Mouse (Mus musculus) frontal cortex, postnatal 36 days (tissue): Measurements from ENCODE around the gene Pdgfb.

Experiments
- DNase-seq, 2 experiments: peaks; one replicate each; pipeline ENCODE4 v3.0.0; 2022; ENCODE audit warnings: low spot score in 2 of 2

Gene Pdgfb

DNA sequence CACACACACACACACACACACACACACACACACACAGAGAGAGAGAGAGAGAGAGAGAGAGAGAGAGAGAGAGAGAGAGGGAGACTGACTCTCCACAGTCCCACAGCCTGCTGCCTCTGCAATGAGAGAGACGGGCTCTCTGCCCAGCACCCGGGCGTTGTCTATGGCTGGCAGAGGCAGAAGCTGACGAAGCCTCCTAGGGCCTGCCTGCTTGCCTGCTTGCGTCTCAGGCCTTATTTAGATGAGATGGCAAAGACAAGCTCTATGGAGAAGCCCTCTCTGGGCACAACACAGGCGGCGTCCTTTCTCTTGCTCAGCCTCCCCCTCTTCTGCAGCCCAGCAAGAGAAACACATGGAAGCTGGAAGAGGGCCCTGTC, 4.6 kb downstream of the Pdgfb start:
- peak; percentile 59 to 79 for DNase-seq

DNA sequence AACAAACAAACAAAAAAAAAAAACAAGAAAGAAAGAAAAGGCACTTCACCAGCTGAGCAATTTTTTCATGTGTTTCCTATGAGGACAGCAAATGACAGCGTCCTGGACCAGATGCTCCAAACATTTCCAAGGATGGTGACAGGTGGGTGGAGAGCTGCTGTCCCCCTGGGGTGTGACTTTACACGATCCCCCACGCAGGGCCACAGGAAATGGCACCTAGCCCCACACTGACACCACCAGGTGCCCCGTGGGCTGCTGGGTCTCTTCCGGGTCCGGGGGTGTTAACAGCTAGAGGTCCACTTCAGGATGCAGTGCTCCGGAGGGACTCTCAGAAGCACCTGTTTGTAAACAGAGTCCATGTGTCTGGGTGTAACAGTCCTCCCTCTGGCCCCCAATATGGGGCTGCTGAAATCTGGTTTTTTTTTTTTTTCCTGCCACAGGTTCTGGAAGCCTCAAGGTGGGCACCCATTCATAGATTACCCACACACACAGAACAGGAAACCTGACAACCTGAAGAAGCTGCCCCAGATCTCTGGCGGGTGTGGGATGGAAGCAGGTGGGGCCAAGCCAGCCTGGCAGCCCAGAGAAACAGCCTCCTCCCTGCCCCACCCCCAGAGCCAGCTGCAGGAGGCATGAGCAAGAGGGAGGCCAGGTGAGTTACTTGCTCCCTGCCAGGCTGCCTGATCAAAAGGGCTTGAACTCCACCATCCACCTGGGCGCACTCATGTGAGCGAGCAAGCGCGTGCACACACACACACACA, 5.2 kb downstream of the Pdgfb start:
- DNase-seq, result peak; percentile 29 to 30

DNA sequence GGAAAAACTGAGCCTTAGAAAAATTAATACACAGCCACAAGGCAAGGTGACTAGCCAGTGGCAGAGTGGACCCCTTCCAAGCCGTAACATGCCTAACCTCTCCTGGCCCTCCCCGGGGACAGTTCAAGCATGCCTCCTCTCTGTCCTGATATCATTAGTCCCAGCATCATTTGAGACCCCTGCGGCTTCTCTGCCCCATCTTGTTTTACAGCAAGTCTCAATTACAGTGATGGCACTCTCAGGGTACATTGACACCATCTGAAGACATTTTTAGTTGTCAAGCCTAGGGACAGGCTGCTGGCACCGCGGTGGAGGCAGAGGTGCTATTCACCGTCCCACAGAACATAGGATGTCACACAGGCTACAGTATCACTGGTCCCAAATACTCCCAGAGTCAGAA, 6.3 kb downstream of the Pdgfb start:
- DNase-seq, result no peak

DNA sequence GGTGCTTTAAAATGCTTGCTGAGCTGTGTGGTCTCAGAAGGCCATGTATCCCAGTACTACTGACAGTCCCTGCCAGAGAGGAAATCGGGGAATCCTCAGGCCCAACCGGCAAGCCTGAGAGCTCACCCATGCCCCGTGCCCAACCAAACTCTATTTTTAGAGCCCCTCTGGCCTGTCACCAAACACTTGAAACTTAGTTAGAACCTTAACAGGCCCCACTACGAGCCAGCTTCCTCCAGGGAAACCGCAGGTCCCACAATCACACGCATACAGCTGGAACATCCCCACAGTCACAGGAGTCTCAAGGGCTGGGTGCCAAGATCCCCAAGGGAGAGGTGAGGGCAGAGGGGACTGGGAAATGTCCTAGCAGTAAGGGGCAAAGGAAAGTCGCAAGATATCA, 8.6 kb downstream of the Pdgfb start:
- no peak for DNase-seq

DNA sequence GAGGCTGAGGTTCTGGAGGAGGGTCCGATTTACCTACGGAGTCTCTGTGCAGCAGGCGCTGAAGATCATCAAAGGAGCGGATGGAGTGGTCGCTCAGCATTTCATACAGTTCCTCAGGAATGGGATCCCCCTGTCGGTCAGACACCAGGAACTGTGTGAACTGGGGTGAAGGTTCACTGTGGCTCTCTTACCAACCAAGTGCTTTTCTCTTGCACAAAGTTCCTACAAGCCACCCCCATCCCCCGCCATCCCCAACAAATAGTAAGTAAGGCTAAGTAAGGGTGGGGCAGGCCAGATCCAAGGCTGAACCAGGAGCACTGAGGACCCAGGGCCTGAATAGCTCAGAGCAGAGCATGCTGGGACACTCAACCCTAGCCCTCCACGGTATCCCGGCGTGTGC, 9.3 kb downstream of the Pdgfb start:
- no peak for DNase-seq

DNA sequence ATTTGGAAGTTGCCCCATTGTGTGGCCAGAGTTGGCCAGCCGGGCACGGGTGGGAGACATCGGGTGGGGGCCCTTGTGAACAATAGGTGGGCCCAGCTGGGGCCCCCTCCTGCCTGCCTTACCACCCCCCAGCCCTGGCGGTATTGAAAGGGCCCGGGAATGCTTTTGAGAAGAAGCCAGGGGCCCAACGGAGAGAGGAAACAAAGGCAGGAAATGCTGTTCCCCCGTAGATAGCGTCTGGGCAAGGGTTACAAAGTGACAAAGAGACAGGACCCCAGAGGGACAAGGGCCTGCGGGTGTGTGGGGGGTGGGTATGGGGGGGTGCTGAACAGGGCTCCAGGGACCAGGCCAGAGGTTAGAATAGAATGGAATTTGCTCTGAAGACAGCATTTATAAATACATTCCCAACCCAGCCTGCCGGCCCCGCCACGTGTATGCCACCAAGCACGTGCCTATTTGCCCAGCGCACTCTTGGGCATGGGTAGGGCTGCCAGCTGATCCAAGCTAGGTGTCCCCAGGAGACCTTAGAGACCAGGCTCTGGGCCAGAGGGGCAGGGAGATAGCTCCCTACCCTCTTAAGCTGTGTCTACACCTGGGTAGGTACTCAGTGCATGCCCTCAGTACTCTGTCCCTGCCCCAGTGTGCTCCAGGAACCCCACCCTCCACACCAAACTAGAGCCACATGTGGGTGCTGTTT, 10.0 kb downstream of the Pdgfb start:
- no peak for DNase-seq

DNA sequence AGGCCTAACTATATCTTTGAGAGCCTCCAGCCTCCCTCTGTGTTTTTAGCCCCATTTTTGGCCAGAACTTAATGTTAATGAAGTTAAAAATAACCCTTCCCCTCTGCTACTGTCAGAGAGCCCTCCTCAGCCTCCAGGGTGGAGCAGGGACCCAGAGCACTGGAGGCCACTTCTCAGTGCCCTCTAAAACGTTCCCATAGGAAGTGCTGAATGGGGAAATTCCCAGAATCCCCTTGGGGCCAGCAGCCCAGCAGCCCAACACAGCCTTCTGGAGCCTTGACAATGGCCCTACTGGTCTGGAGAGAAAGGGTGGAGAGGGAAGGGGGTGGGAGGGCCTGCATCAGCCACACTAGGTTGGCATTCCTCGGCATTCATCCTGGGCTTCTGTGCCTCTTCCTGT, 11.2 kb downstream of the Pdgfb start:
- DNase-seq, result no peak

DNA sequence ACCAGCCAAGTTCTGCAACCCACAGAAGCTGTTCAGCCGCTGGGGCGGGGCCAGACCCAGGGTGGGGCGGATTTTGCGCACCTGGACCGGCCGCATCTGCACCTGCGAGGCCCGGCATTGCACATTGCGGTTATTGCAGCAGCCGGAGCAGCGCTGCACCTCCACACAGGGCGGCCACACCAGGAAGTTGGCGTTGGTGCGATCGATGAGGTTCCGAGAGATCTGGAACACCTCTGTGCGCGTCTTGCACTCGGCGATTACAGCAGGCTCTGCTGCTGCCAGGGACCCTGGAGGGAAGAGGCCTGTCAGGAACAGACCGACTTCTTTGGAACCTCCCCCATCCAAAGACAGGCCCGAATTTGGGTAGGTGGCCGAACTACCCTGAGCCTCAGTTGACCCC, 13.2 kb downstream of the Pdgfb start:
- no peak for DNase-seq

DNA sequence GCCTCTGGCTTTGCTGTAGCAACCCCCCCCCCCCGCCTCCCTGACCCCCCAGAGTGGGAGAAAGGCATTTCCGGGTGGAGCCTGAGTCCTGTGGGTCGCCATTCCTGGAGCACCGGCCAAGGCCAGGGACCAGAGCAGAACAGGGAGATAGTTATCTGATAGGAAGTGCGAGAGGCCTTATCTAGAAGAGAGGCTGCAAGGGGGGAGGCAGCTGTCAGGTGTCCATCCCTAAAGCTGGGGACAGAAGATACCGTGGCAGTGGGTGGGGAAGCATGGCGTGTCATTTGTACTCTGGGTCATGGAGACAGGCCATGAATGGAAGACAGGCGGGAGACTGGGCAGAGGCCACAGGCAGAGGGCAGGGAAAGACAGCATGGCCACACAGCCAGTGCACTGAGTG, 14.1 kb downstream of the Pdgfb start:
- DNase-seq, result no peak

DNA sequence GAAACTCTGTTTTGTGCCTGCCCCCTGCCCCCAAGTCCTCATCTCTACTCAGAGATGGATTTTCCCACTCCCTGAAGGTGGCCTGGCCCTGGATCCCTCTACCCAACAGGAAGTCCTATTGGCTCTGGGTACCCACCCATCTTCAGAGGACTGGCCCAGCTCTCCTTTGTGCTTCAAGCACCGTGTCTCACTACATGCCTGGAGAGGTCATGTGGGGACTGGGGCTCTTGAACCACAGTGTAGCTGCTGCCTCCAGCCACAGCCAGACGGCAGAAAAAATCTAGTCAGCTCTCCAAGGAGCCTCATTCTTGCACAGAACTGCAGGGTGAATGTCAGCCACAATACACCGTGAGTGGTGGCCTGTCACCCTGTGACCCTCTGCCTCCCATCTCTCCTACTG, 16.8 kb downstream of the Pdgfb start:
- DNase-seq, result no peak

DNA sequence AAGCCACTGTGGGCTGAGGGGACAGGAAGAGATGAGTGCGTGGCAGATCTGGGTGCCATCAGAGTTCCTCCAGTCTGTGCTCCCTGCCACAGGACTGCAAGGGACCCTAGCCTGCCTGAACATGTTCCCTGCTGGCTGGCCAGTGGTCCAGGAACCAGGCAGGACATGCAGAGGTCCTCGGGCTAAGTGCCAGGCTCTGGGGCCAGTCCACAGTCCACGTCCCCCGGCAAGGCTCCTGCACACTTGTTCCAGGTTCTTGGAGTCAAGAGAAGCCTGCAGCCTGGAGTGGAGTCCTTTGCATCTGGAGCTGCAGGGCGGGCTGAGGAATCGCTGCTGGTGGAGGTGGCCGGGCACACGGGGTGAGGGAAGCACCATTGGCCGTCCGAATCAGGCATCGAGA, 18.0 kb downstream of the Pdgfb start:
- DNase-seq, result no peak

DNA sequence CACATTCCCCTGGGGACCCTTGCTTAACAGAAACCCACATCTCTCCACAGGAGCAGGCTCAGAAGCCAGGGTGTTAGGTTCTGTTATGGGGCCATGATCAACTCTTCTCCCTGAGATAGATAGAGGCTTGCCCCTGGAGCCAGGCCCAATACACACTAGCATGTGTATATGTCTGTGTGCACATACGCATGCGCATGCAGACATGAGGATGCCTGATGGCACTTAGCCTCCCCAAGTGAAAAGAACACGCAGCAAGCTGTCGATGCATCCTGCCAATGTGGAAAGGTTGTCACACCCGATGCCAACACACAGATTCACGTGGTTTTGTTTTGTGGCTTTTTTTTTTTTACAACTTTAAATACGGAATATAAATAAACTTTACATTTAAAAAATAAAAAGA, 19.2 kb downstream of the Pdgfb start:
- no peak for DNase-seq

DNA sequence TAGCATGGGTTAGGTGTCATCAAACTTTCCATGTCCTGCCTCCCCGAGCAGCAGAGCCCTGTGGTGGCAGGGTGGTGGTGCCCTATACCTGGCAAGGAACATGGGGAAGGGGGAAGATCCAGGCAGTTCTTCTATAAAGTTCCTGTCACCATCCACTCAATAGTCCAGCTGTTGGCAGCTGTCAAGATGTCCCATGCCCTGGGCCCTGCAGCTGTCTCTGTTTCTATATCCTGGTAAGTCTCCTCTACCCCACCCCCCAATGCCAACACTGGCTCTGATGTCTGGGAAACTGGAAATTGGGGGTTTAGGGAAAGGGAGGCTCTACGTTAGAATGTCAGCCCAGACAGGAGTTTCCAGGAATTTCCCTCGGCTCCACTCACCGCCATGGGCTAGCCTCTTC, 20.2 kb downstream of the Pdgfb start:
- DNase-seq, result no peak

DNA sequence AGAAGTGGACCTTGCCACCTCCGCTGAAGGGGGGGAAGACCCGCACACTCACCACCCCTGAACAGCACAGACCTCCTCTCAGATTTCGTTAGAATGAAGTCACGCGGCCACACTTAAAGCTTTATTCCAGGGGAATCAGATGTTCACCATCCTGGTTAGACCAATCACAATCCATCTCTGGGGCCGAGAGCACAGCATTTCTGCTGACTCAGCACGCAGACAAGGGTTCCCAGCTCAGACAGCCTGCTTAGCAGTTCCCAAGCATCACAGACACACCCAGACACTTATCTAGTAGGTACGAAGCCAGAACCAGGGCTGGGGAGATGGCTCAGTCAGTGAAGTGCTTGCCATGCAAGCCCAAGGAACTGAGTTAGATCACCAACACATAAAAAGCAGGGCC, 28.6 kb downstream of the Pdgfb start:
- DNase-seq, result no peak

DNA sequence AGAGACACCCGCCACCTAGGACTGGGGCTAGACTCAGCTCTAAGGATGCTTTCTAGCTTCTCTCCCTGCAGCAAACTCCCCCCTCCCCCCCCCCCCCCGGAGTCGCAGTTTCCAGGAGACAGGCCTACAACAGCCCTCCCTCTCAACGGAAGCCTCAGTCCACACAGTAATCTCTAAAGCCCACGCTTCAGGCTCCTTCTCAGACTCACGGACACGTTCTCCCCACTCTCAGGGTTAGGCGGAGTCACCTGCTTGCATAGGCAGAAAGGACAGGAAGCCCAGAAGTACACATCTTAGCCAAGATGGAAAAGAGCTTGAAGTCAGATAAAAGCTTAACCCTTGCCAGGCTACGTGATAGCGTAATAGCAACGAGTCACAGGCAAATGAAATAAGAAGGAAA, 29.3 kb downstream of the Pdgfb start:
- no peak for DNase-seq

DNA sequence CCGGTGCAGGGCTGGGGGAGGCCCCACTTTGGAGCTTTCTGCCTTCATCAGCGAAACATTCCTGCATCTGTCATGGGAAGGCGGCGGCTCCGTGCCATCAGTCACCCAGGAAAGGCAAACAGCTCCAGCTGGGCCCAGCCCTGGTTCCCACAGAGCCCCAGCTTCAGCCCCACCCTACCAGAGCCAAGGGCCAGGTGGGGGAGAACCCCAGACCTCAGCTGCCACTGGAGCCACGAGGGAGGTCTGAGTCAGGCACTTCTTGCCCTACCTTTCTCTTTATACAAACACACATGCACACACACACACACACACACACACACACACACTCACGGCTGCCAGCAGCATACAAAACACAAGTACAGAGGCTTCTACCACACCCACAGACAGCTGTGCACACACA, 30.6 kb downstream of the Pdgfb start:
- no peak for DNase-seq

DNA sequence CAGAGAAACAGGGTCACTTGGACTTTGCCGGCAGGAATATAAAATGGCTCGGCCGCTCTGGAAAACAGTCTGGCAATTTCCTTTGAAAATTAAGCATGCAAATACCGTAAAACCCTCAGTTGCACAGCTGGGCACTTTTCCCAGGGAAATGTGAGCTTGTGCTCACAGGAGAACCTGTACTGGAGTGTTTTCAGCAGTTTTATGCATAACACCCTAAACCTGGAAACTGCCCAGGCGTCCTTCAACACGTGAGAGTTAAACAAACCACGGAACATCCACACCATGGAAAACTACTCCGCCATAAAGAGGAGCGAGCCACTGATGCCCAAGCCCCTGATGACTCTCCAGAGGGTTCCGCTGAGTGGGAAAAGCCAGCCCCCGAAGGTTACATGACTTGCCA, 34.1 kb downstream of the Pdgfb start:
- no peak for DNase-seq

DNA sequence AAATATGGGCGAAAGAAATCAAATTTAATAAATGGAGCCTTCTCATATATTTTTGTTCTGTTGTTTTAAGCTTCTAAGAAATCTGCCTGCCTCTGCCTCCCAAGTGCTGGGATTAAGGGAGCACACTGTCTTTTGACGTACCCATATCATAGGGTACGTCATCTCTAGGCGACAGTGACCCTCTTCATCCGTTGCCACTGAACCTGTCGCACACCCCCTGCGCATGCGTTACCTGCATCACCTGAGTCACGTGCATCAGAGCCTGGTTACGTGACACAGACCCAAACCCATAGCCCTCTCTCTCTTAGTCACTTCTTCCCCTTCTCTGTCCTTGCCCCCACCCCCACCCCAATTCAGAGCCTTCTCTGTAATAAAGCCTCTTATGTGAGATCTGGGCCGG, 42.6 kb downstream of the Pdgfb start:
- DNase-seq, result no peak

DNA sequence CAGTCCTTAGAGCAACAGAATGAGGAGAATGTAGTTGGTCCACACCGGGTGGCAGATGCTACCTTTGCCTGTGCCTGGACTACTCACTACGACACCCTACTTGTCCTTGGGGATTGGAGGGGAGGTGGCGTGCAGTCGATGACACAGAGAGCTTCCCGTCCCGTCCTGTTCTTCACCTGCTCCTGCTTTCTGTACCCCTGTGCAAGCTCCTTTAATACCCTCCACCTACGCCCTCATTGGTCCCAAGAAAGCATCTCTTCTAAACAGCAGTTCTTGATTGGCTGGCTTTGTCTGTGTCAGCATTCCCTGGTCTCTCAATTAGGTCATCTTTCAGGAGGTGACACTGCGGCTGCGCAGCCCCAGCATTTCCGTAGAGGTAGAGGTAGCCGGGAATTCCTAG, 43.8 kb downstream of the Pdgfb start, which contains the start of gene Cbx7:
Gene Cbx7 (minus strand): TSS at position 180 of the 400 bp plus-strand sequence.
- DNase-seq, result no peak

DNA sequence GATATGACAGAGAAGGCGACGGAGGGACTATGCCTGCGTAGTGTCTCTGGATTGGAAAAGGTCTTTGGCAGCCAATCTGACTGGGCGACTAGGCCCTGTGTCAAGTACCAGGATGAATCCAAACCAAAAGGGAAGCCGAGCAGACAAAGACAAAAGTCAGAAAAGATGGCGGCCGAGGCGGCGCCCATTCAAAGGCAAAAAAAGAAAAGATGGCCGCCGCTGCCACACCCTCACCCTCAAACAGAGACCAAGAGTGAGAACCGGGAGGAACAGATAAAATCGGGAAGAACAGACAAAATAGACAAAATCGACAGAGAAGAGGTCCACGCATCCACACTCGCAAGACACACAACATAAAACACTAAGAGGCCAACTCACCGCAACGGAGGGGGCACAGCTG, 44.3 kb downstream of the Pdgfb start:
- DNase-seq, result no peak

DNA sequence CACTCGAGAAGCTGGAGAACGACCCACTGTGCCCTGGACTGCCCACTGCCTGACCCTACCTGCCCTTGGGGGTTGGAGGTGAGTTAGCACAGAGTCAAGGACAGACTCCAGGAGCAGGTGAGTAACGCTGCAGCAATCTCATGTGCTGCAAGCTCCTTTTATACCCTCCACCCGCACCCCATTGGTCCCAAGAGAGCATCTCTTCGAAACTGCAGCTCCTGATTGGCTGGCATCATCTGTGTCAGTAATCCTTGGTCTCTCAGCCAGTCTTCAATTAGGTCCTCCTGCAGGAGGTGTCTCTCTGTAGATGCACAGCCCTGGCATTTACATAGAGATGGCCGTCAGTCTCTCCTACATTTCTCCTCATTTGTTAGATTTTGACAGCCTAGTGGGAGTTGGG, 47.4 kb downstream of the Pdgfb start:
- DNase-seq, result no peak

DNA sequence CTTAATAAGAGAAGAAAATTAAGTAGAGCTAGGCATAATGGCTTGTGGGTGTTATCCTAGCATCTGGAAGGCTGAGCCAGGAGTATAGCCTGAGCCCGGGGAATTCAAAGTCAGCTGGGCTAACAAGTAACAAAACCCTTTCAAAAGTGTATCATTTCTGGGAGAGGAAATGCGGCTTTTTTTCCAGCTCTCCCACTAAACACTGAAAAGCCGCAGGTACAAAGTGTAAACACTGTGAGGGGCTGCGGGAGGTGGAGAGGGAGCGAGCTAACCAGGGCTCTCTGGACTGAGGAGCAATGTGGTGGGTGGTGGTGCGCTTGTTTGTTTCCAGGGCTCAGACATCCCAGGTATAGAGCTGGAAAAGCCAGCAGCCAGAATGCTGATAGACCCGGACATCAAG, 50.4 kb downstream of the Pdgfb start:
- DNase-seq, result no peak

DNA sequence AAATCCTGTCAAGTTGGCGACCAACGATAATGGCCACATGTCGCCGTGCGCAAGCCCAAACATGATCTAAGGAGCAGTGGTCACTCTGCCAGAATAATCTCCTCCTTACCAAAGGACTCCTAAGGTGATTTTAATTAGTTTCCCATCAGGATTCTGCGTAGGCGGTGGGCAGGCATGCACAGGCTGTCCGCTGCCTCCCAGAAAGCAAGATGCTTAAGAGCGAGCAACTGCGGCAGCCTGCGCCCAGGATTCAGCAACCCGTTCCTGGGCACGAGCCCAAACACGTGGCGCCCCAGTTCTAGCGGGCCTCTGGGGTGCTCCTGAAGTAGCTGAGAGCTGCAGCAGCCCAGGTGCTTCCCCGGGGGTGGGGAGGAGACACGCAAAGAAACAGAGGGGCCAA, 52.1 kb downstream of the Pdgfb start:
- no peak for DNase-seq
